Mouse (Mus musculus): Measurements from ENCODE around the gene Cacna1a. TPM values are rescaled to one million over a fixed set of nuclear protein-coding genes. Genes with fewer than 3 reads are reported as not detected.

The Cacna1a gene
- total and polyA plus RNA-seq, 3 experiments = 3.2 to 5.1 TPM; not detected in 1

DNA sequence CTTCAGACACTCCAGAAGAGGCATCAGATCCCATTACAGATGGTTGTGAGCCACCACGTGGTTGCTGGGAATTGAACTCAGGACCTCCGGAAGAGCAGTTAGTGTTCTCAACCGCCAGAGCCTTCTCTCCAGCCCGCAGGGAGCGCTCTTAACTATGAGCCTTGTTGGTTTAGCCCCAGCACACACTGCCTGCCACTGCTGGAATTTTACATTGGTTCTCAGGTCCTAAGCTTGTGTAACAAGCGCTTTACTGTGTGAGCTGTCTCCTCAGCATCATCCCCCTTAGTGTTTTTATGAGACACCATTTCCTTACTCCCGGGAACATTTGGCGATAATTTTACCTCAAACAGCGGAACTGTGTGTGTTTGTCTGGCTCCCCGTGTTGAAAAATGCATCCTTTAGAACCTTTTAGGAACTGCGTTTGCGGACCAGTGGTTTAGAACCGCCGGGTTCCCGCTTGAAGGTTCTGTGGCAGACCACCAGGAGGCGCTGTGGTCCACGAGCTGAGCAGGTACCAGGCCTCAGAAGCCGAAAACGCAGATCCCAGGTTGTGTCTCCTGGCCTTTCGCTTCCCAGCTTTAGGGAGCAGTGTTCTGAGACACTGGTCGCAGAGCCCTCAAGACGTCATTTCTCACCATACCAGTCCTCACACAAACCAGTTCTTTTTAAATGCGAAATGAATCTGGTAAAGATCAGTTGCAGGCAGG is 24.7 kb upstream of the Cacna1a start (continued):
- no peak for TF ChIP-seq HCFC1 (IDR thresholded peaks at IDR 0.05; ENCODE audit: low read depth, low read length)
- no peak for TF ChIP-seq MYB (IDR thresholded peaks at IDR 0.05; ENCODE audit: low read depth, low read length)
- TF ChIP-seq TBP (IDR thresholded peaks at IDR 0.05; ENCODE audit: low read depth, low read length) = no peak
- TF ChIP-seq USF1 (IDR thresholded peaks at IDR 0.05; ENCODE audit: low read depth, low read length) = no peak
- no peak for TF ChIP-seq GATA1 (IDR thresholded peaks at IDR 0.05; ENCODE audit: low read depth, low read length)

- Histone ChIP-seq H3K27me3 (ENCODE audit: control insufficient read depth in 1 of 2, insufficient read depth in 2 of 2, low read length in 2 of 2) (peaks cover 3 to 4% of the 10 kb centered on the region in 2 experiments; a peak in 2 of 4 replicates), H3K4me3 (ENCODE audit: control insufficient read depth in 1 of 2, insufficient read depth in 1 of 2, low read depth in 2 of 2, low read length in 2 of 2) (no peak overlapping the region), H3K27ac (ENCODE audit: control insufficient read depth, low read depth, low read length) (no peak overlapping the region), H3K9ac (ENCODE audit: control insufficient read depth, low read depth, low read length, poor library complexity, severe bottlenecking) (no peak overlapping the region), H3K36me3 (ENCODE audit: control insufficient read depth in 1 of 2, insufficient read depth in 2 of 2, low read length in 2 of 2) (no peaks in the 10 kb centered on the region), H3K9me3 (replicated peaks; ENCODE audit: insufficient read depth, low read length) (no peaks in the 10 kb centered on the region), H3K4me1 (ENCODE audit: control insufficient read depth in 1 of 2, insufficient read depth in 2 of 2, low read length in 2 of 2) (no peaks in the 10 kb centered on the region), H3K79me2 (ENCODE audit: control insufficient read depth, insufficient read depth, low read length, poor library complexity) (no peaks in the 10 kb centered on the region)
- TF ChIP-seq E2F4 (IDR thresholded peaks at IDR 0.05; ENCODE audit: borderline replicate concordance, low read depth, low read length) (no peak), HCFC1 (IDR thresholded peaks at IDR 0.05; ENCODE audit: low read depth, low read length) (no peak), MXI1 (IDR thresholded peaks at IDR 0.05; ENCODE audit: low read depth, low read length) (no peak), ZMIZ1 (IDR thresholded peaks at IDR 0.05; ENCODE audit: low read depth, low read length) (no peak), TCF12 (IDR thresholded peaks at IDR 0.05; ENCODE audit: low read depth, low read length) (no peak), GATA1 (IDR thresholded peaks at IDR 0.05; ENCODE audit: low read depth, low read length) (no peak), POLR2A (IDR thresholded peaks at IDR 0.05; ENCODE audit: control insufficient read depth in 1 of 2, insufficient read depth in 1 of 2, low read depth in 1 of 2, low read length in 2 of 2, poor library complexity in 1 of 2) (no peak), ETS1 (IDR thresholded peaks at IDR 0.05; ENCODE audit: low read depth, low read length) (no peak), MAZ (IDR thresholded peaks at IDR 0.05; ENCODE audit: low read depth, low read length) (no peak), MEF2A (IDR thresholded peaks at IDR 0.05; ENCODE audit: extremely low read depth, insufficient replicate concordance, low read depth, low read length, poor library complexity, severe bottlenecking) (no peak), UBTF (IDR thresholded peaks at IDR 0.05; ENCODE audit: borderline replicate concordance, insufficient read depth, low read depth, low read length) (no peak), MYB (IDR thresholded peaks at IDR 0.05; ENCODE audit: low read depth, low read length) (no peak), KAT2A (conservative IDR thresholded peaks at IDR 0.05; ENCODE audit: low read depth, low read length) (no peak), SMC3 (IDR thresholded peaks at IDR 0.05; ENCODE audit: low read depth, low read length) (no peak), JUND (IDR thresholded peaks at IDR 0.05; ENCODE audit: low read depth, low read length) (no peak), CTCF (IDR thresholded peaks at IDR 0.05 in 2 of 3, conservative IDR thresholded peaks at IDR 0.05 in 1 of 3; ENCODE audit: control insufficient read depth in 1 of 3, insufficient read depth in 1 of 3, low read depth in 2 of 3, low read length in 3 of 3, poor library complexity in 1 of 3, severe bottlenecking in 1 of 3) (no peak)
- DNase-seq (ENCODE audit: low read depth, low spot score) = no peak
Measured at GRCm38 (mm10) chr8:84365197-84365596, 23.0 kb upstream of the Cacna1a start.

Measured in MEL (cell line).